Mouse (Mus musculus) C2C12 (cell line): ENCODE measurements around the gene Mrm3. TPM values are rescaled to one million over a fixed set of nuclear protein-coding genes. Genes with fewer than 3 reads are reported as not detected.

Experiments
- H3K27me3 ChIP-seq: one replicate; pipeline ENCODE4 v1.6.1; 2011; ENCODE audit not compliant: control insufficient read depth, insufficient read depth, insufficient read length
- H3K36me3 ChIP-seq: one replicate; pipeline ENCODE4 v1.6.1; 2011; ENCODE audit not compliant: control insufficient read depth, insufficient read depth
- H3K4me3 ChIP-seq: one replicate; pipeline ENCODE4 v1.5.1; 2011; ENCODE audit warnings: mild to moderate bottlenecking, control low read depth; ENCODE audit not compliant: poor library complexity, insufficient read depth, severe bottlenecking
- H3K79me2 ChIP-seq: one replicate; pipeline ENCODE4 v1.6.1; 2011; ENCODE audit not compliant: control insufficient read depth, insufficient read depth
- H3K79me3 ChIP-seq: one replicate; pipeline ENCODE4 v1.6.1; 2011; ENCODE audit warnings: low read depth, control low read depth
- H3ac ChIP-seq: one replicate; pipeline ENCODE3; 2011; ENCODE audit warnings: low read depth; ENCODE audit not compliant: control insufficient read depth, insufficient read length
- CEBPB ChIP-seq: IDR thresholded peaks from one replicate; pipeline ENCODE4 v1.6.1; 2011; ENCODE audit warnings: low read depth, mild to moderate bottlenecking, control low read depth, moderate library complexity
- CTCF ChIP-seq: IDR thresholded peaks from one replicate; pipeline ENCODE4 v1.5.1; 2011; ENCODE audit not compliant: control insufficient read depth, insufficient read depth, insufficient read length
- FOSL1 ChIP-seq: IDR thresholded peaks from one replicate; pipeline ENCODE4 v1.8.0; 2011; ENCODE audit warnings: mild to moderate bottlenecking, low read length; ENCODE audit not compliant: poor library complexity, insufficient read depth, severe bottlenecking
- MAX ChIP-seq: IDR thresholded peaks from one replicate; pipeline ENCODE4 v1.6.1; 2011; ENCODE audit warnings: mild to moderate bottlenecking, control low read depth
- MYOD1 ChIP-seq: IDR thresholded peaks from one replicate; pipeline ENCODE4 v1.6.1; 2011; ENCODE audit warnings: low read depth; ENCODE audit not compliant: control insufficient read depth, insufficient read length
- MYOG ChIP-seq: IDR thresholded peaks from one replicate; pipeline ENCODE4 v1.6.1; 2011; ENCODE audit not compliant: control insufficient read depth, insufficient read length; ENCODE audit errors: extremely low read depth
- USF1 ChIP-seq: IDR thresholded peaks from one replicate; pipeline ENCODE4 v1.6.1; 2011; ENCODE audit warnings: low read depth, mild to moderate bottlenecking, control low read depth, moderate library complexity
- polyA plus RNA-seq: library from polyadenylated mRNA; unstranded; fragments of >200 nt; fragmentation: generic; extraction: Trizol; gene quantifications from one replicate; pipeline ENCODE4 v1.2.1, GENCODE M21; 2012; ENCODE audit warnings: missing spikeins

Mrm3 gene
- polyA plus RNA-seq, 1 experiment = 20.9 TPM

DNA sequence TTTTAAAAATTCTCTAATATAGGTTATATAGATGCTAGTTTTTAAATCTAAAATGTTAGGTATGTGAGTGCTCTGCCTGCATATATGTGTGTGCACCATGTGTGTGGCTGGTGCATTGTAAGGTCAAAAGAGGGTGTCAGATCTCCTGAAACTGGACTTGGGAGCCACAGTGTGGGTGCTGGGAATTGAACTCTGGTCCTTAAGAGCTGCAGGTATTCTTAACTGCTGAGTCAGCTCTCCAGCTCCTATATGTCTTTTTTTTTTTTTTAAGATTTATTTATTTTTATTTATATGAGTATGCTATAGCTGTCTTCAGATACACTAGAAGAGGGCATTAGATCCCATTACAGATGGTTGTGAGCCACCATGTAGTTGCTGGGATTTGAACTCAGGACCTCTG is 2.9 kb downstream of the Mrm3 start:
- Histone ChIP-seq H3K27me3 (no peaks in the 10 kb centered on the region), H3K79me2 (peaks cover 35% of the 10 kb centered on the region), H3ac (no peak overlapping the region), H3K36me3 (peaks cover 50% of the 10 kb centered on the region), H3K79me3 (peaks cover 21% of the 10 kb centered on the region), H3K4me3 (no peak overlapping the region)
- no peak for TF ChIP-seq FOSL1
- no peak for TF ChIP-seq MYOD1
- TF ChIP-seq CEBPB = no peak
- TF ChIP-seq MAX = no peak

GRCm38 (mm10) chr11:76247239-76247638 is 3.7 kb downstream of the Mrm3 start:
- Histone ChIP-seq H3K4me3 (no peak overlapping the region), H3K27me3 (no peaks in the 10 kb centered on the region), H3K79me2 (peaks cover 35% of the 10 kb centered on the region), H3ac (no peak overlapping the region), H3K36me3 (peaks cover 52% of the 10 kb centered on the region), H3K79me3 (peaks cover 21% of the 10 kb centered on the region)
- TF ChIP-seq USF1 (no peak), FOSL1 (no peak), MYOD1 (no peak), MAX (no peak), CTCF (no peak), MYOG (no peak), CEBPB (no peak)

DNA sequence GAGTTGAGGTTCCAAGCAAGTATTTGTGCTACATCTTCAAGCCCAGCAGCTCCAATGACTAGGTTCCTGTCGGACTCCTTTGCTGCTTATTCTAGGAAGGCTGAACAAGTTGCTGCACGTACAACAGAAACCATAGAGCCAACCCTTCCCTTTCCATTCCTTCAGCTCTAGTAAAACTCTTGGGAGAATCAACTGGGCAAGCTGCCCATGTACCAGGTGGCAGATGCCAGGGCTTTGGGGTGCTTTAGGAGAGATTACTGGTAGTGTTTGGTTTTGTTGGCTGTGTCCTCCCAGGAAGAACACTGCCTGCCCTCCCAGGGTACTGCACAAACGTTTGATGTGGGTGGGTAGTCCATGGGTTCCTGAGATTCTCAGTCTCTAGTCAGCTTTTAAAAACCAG is 8.5 kb downstream of the Mrm3 start:
- Histone ChIP-seq H3K36me3 (peaks cover 48% of the 10 kb centered on the region), H3K79me2 (no peaks in the 10 kb centered on the region), H3K27me3 (no peaks in the 10 kb centered on the region), H3ac (no peak overlapping the region), H3K4me3 (no peak overlapping the region), H3K79me3 (no peaks in the 10 kb centered on the region)
- TF ChIP-seq MAX = no peak
- TF ChIP-seq USF1 = no peak
- TF ChIP-seq CEBPB = no peak
- TF ChIP-seq CTCF = no peak
- no peak for TF ChIP-seq MYOD1
- TF ChIP-seq FOSL1 = no peak
- TF ChIP-seq MYOG = no peak

- Histone ChIP-seq H3ac (no peak overlapping the region), H3K27me3 (no peaks in the 10 kb centered on the region), H3K36me3 (peaks cover 39% of the 10 kb centered on the region), H3K4me3 (no peak overlapping the region), H3K79me2 (no peaks in the 10 kb centered on the region), H3K79me3 (no peaks in the 10 kb centered on the region)
- TF ChIP-seq CTCF (peak; percentile 39), MYOG (no peak), CEBPB (no peak), MAX (no peak), FOSL1 (no peak)
Observed at GRCm38 (mm10) chr11:76253145-76253917, 9.8 kb downstream of the Mrm3 start.

DNA sequence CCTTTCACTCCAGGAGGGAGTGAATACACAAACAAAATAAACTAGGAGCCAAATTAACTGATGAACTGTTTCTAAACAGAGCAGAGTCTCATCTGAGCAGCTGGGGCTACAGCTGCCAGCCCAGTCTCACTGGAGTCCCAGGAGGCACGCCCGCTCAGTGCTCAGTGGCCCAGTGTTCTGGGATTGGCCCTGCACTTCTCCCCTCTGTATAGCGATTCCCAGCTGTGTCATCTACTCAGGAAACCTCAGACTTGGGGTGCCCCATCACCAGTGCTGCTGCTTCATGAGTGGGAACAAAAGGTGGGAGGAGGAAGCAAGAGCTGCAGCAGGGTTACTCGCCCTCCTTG is 10.4 kb downstream of the Mrm3 start:
- H3K4me3 ChIP-seq = no peak overlapping the region

DNA sequence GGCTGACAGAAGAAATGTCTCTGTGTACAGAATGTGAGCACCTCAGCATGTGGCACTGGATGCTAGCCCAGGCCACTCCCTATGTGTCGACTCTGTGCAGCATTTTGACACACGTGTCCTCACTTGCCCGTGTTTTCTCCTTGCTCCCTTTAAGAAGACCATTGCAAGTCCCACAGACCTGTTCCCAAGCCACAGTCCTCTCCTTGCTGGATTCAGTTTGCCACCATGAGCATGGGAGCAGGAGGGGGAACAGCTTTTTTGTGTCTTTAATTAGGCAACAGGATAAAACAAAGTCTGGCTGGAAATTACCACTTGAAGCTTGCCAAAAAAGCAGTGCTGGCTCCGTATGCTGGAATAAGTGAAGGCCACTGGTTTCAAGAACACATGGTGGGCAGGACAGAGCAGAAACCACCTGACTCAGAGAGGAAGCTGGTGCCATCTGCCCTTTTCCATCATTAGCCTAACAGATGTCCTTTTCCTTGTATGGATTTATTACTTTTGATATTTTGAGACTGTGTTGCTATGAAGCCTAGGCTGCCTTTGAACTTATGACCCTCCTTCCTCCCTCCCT is 12.0 kb downstream of the Mrm3 start:
- H3K4me3 ChIP-seq = no peak overlapping the region
- TF ChIP-seq MAX (no peak), MYOG (no peak), MYOD1 (peak; percentile 71), FOSL1 (no peak), CEBPB (no peak), USF1 (peak; percentile 31), CTCF (no peak)
- no peaks in the 10 kb centered on the region for H3K27me3 ChIP-seq
- H3K36me3 ChIP-seq = peaks cover 19% of the 10 kb centered on the region
- H3ac ChIP-seq = no peak overlapping the region
- H3K79me3 ChIP-seq = no peaks in the 10 kb centered on the region
- H3K79me2 ChIP-seq = no peaks in the 10 kb centered on the region

More for the DNA sequence above, 10.4 kb downstream of the Mrm3 start:
- Histone ChIP-seq H3K79me2 (no peaks in the 10 kb centered on the region), H3ac (no peak overlapping the region), H3K27me3 (no peaks in the 10 kb centered on the region), H3K79me3 (no peaks in the 10 kb centered on the region), H3K36me3 (peaks cover 33% of the 10 kb centered on the region)
- no peak for TF ChIP-seq CEBPB
- no peak for TF ChIP-seq CTCF
- TF ChIP-seq MYOG = no peak
- TF ChIP-seq MYOD1 = no peak
- no peak for TF ChIP-seq MAX
- TF ChIP-seq FOSL1 = no peak
- no peak for TF ChIP-seq USF1
